Mouse (Mus musculus): ENCODE results near the gene Zbtb41.

The Zbtb41 gene

DNA sequence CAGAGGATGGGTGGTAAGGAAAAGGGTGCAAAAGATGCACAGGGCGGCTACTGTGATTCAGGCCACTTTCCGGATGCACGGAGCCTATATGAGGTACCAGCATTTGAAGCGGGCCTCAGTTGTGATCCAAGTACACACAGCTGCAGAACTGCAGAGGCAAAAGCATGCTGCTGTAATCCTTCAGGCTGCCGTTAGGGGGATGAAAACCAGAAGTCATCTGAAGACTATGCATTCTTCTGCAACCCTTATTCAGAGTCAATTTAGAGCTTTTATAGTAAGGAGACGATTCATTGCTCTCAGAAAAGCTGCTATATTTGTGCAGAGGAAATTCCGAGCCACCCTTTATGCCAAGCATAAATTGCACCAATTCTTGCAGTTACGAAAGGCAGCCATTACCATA is 58.2 kb downstream of the Zbtb41 start:
- no peak for DNase-seq

DNA sequence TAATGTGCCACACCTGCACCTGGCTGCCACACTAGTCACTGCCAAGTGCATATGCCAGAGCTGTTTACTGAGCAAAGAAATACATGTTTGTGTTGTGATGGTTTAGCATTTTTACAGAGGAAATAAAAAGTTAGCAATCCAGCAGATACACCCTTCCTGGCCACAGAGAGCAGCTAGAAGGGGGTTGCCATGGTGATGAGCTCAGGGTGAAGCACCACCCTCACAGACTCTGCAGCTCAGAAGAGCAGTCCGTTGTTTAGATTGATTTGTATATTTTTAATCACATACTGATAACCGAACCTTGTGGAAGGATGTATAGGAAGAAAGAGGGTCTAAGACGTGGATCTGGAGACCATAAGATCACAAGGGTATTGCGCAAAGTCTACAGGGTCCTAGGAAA is 59.1 kb downstream of the Zbtb41 start:
- no peak for DNase-seq

DNA sequence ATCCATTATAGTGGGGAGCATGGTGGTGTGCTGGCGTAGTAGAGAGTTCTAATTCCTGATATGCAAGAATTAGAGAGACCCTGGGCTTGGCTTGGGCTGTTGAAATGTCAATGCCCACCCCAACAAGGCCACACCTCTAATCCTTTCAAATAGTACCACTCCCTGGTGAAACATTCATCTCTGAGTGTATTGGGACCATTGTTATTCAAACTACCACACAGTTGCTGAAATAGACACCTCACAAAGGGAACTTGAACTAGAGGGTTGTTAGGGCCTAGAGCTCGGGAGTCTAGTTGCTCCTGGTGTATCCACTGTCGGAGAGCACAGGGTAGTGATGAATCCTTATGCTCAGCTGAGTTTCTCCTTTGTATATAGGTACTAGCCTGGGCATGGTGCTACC is 72.5 kb downstream of the Zbtb41 start:
- no peak for DNase-seq

DNA sequence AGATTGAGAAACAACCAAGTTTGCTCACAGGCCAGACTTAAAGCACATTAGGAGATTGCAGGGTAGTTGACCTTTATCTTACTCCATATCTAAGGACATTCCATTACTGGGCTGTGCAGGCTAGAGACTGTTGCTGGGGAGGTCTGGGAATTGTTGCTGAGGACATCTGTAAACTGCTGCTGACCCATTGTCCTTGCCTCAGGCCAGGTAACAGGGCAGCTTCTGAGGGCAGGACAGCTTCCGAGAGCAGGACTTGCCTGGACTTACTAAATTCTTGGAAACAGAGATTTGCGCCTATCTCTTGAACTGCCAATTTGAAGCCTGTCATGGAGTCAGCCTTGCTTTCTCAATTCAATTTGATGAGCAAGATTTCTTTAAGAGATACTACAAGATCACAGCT is 73.3 kb downstream of the Zbtb41 start:
- no peak for DNase-seq

DNA sequence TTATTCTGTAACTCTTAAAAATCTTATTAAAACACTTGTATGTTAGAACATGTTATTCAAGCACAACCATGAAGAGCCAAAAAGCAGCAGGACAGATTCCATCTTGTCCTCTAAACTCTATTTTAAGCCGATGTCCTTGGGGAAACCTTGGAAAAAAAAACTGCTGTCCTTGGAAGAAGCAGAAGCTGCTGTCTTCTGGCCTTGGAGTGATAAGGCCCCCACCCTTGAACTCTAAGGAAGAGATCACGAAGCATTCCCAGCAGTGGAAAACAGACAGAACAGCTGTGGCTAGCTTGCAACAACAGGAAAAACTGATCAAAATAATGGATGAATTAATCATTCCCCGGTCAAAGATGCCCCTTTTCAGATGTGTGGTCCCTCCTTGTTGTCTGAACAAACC is 74.1 kb downstream of the Zbtb41 start:
- DNase-seq = no peak

DNA sequence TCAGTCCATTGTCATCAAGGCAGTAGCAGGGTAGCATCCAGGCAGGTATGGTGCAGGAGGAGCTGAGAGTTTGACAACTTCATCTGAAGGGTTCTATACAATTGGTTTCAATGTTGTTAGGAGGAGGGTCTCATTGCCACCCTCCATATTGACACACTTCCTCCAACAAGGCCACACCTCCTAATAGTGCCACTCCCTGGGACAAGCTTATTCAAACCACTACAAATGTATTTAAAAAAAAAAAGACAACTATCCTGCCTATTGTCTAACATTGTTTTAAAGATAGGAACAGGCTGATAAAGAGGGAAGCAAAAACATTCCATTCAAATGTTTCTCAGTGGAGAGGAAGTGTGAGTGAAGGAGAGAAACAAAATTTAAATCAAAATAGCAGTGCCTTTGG is 77.7 kb downstream of the Zbtb41 start:
- DNase-seq = no peak

DNA sequence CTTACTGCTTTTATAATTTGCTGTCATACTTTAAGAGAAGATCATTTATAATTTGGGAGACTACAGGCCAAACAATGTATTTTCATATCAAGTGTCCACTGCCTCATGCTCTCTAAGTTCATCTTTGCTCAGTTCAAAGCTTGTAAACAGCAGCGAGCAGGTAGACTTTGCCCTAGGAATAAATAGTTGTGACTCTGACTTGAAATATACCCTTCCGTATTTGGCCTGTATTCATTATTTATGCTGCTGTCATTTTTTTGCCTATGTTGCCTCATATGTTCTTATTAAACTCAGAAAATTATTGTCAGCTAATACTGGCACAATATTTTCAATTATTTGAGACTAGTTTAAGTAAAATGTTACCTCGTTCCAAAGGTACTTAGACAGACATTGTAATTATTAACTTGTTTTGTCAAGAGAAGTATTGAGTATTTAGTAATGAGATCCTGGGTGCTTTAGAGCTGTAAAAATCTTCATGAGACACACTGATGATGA is 79.2 kb downstream of the Zbtb41 start, which contains the start of gene F13b:
F13b (plus strand) TSS at position 445 of the 495 bp plus-strand sequence.
- no peak for DNase-seq

Measured in thymus, postnatal 36 days (tissue).